Mouse (Mus musculus) olfactory bulb, adult 2 months (tissue): ENCODE data around the gene Bbs9. TPM values are rescaled to one million over a fixed set of nuclear protein-coding genes. Genes with fewer than 3 reads are reported as not detected.
"Not testable (repeated sequence)": the region's sequence is repeated elsewhere in the genome, so short reads cannot be mapped to it uniquely, and the experiment has no call there.

Experiments
- H3K27ac ChIP-seq: fragments of 200-500 bp; 2 replicates; pipeline ENCODE4 v1.5.1; 2012; ENCODE audit warnings: low read depth, low read length; ENCODE audit not compliant: insufficient read depth
- H3K4me1 ChIP-seq: fragments of 200-500 bp; 2 replicates; pipeline ENCODE4 v1.6.1; 2012; ENCODE audit warnings: low read length; ENCODE audit not compliant: control insufficient read depth, insufficient read depth
- H3K4me3 ChIP-seq: fragments of 200-500 bp; 2 replicates; pipeline ENCODE4 v1.5.1; 2012; ENCODE audit warnings: mild to moderate bottlenecking, low read depth, low read length, moderate library complexity; ENCODE audit not compliant: insufficient read depth
- CTCF ChIP-seq: fragments of 200-500 bp; IDR thresholded peaks from 2 replicates; pipeline ENCODE4 v1.5.1; 2012; ENCODE audit warnings: low read depth, mild to moderate bottlenecking, low read length, moderate library complexity; ENCODE audit not compliant: insufficient read depth
- POLR2A ChIP-seq: fragments of 200-500 bp; IDR thresholded peaks from 2 replicates; pipeline ENCODE4 v1.6.1; 2012; ENCODE audit warnings: mild to moderate bottlenecking, low read depth, low read length, moderate library complexity; ENCODE audit not compliant: insufficient read depth
- WGBS: fragments of 180-500 bp; shearing (Covaris S2); methylation state at CpG from one replicate; pipeline ENCODE4 v1.1.7; 2018; 5-methylcytosine and 5-hydroxymethylcytosine counted together
- polyA plus RNA-seq: library from polyadenylated mRNA; stranded (reverse); fragments of >200 nt; gene quantifications from 2 replicates; pipeline ENCODE4 v1.2.4, GENCODE M21; 2012; ENCODE audit warnings: low replicate concordance; ENCODE audit not compliant: missing spikeins, insufficient read depth, insufficient read length

Gene Bbs9
- polyA plus RNA-seq, 1 experiment: not detected

DNA sequence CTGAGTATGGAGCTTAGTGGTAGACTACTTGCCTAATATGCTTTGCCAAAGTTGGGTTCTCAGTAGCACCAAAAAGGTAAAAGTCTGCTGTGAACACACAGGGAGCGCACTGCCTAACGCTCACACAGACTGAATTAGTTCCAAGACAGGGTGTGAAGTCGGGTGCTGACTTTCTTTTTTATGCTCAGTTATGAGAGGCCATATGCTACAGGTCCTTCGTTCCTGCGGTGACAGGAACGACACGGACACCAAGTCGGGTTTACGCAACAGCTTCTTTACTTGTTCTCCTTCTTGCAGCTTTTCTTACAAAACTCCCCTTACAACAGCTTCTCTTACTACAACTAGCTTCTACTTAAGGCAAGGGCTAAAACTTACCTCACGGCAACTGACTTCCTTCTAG is 32.4 kb upstream of the Bbs9 start:
- no peak overlapping the region for H3K27ac ChIP-seq
- 90% methylated on average over 10 of the region's 10 CpGs for WGBS
- TF ChIP-seq CTCF (no peak), POLR2A (no peak)
- no peaks in the 10 kb centered on the region for H3K4me1 ChIP-seq
- H3K4me3 ChIP-seq: no peak overlapping the region

DNA sequence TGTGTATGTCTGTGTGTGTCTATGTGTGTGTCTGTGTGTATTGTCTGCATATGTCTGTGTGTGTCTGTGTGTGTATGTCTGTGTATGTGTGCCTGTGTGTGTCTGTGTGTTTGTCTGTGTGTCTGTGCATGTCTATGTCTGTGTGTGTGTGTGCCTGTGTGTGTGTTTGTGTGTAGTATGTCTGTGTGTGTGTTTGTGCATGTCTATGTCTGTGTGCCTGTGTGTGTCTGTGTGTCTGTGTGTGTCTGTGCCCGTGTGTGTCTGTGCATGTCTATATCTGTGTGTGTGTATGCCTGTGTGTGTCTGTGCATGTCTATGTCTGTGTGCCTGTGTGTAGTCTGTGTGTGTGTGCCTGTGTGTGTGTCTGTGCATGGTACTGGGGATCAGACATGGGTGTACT is 30.4 kb upstream of the Bbs9 start:
- WGBS: 92% methylated on average over 1 of the region's 1 CpGs
- H3K27ac ChIP-seq: no peak overlapping the region
- H3K4me3 ChIP-seq: no peak overlapping the region
- H3K4me1 ChIP-seq: no peaks in the 10 kb centered on the region
- no peak for TF ChIP-seq POLR2A
- TF ChIP-seq CTCF: no peak

DNA sequence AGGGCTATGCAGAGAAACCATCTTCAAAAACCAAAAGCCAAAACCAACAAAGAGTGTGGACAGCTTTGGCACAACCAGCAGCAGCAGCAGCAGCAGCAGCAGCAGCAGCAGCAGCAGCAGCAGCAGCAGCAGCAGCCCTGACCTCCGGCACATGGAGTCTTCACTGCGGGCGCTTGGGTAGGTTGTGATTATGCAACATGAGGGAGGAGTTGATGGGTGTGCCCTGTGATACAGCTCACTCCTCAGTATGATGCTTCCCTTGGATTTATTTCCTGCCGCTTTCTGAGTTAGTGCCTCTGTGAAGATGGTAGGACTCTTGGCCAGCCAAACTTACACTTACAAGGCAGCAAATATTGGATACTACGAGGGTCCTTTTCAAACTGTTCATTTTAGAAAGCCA is 28.3 kb upstream of the Bbs9 start:
- TF ChIP-seq CTCF (no peak), POLR2A (no peak)
- 73% methylated on average over 5 of the region's 5 CpGs for WGBS
- Histone ChIP-seq H3K4me1 (no peaks in the 10 kb centered on the region), H3K4me3 (no peak overlapping the region), H3K27ac (no peak overlapping the region)

DNA sequence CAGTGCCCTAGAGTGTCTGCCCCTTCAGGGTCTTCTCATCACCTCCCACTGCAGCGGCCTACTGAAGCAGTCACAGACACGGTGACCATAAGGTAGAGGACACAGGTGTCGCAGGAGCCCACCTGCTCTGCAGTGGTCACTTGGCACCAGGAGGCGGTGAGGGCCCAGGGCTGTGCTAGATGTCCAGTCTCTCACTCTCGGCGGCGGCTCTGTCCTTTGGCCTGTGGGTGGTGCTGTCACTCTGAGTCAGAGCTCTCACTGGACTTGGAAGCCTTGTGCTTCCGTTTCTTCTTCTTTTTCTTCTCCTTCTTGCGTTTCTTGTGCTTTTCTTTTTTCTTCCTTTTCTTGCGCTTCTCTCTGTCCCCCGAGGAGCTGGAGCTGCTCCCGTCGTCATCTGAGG is 27.1 kb upstream of the Bbs9 start:
- TF ChIP-seq CTCF (no peak), POLR2A (no peak)
- WGBS: 82% methylated on average over 13 of the region's 13 CpGs

GRCm38 (mm10) chr9:22449209-22449608 is 26.3 kb upstream of the Bbs9 start:
- no peak overlapping the region for H3K27ac ChIP-seq
- 92% methylated on average over 6 of the region's 6 CpGs for WGBS
- TF ChIP-seq POLR2A: no peak
- TF ChIP-seq CTCF: no peak
- no peak overlapping the region for H3K4me3 ChIP-seq
- H3K4me1 ChIP-seq: no peaks in the 10 kb centered on the region; the same call in 1 of the 2 replicates

More for the DNA sequence above, 27.1 kb upstream of the Bbs9 start:
- no peak overlapping the region for H3K4me3 ChIP-seq
- no peak overlapping the region for H3K27ac ChIP-seq
- H3K4me1 ChIP-seq: no peaks in the 10 kb centered on the region; the same call in 1 of the 2 replicates

DNA sequence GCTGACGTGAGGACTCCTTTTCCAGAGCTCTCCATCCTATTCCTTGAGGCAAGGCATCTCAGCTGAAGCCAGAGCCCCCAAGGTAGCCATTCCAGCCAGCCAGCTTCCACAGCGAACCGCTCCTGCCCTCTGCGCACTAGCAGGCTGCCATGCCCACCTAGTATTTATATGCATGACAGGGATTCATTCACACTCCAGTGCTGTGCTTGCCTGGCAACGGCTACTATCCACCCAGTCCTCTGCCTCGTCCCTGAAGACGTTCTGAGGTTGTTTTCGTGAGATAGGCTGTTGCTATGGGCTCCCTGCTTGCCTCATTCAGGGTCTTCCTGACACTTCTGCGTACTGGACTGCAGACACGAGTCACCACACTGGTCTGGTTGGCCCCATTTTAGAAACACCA is 22.8 kb upstream of the Bbs9 start:
- no peak for TF ChIP-seq CTCF
- no peak for TF ChIP-seq POLR2A
- no peak overlapping the region for H3K27ac ChIP-seq
- WGBS: 84% methylated on average over 10 of the region's 10 CpGs
- H3K4me3 ChIP-seq: no peak overlapping the region
- H3K4me1 ChIP-seq: no peaks in the 10 kb centered on the region; the same call in 1 of the 2 replicates

- no peak for TF ChIP-seq CTCF
- no peak for TF ChIP-seq POLR2A
- H3K27ac ChIP-seq: no peak overlapping the region
- WGBS: 86% methylated on average over 10 of the region's 10 CpGs
- no peak overlapping the region for H3K4me3 ChIP-seq
- no peaks in the 10 kb centered on the region; the same call in 1 of the 2 replicates for H3K4me1 ChIP-seq
Observed at GRCm38 (mm10) chr9:22453501-22453924, 22.0 kb upstream of the Bbs9 start.

GRCm38 (mm10) chr9:22453990-22454389 is 21.5 kb upstream of the Bbs9 start, which contains the start of gene Gm17545:
TSS of gene Gm17545 (plus strand) at chr9:22454290.
- 92% methylated on average over 8 of the region's 8 CpGs for WGBS
- not testable (repeated sequence) for H3K4me1 ChIP-seq, H3K4me3 ChIP-seq, H3K27ac ChIP-seq

DNA sequence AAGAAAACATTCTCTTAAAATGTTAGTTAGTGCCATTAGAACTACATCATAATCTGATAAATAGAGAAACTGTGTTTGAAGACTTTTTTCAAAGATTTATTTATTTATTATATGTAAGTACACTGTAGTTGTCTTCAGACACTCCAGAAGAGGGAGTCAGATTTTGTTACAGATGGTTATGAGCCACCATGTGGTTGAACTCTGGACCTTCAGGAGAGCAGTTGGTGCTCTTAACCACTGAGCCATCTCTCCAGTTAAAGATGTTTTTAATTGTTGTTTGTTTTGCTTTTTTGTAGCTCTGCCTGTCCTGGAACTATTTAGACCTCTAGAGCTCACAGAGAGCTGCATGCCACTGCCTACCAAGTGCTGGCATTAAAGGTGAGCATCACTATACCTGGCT is 20.5 kb upstream of the Bbs9 start:
- H3K4me1 ChIP-seq: no peaks in the 10 kb centered on the region; the same call in 1 of the 2 replicates
- TF ChIP-seq CTCF: no peak
- no peak for TF ChIP-seq POLR2A
- no peak overlapping the region for H3K27ac ChIP-seq
- H3K4me3 ChIP-seq: no peak overlapping the region
